Mouse (Mus musculus) olfactory bulb, adult 2 months (tissue): ENCODE results near the gene Bms1. TPM values are rescaled to one million over a fixed set of nuclear protein-coding genes. Genes with fewer than 3 reads are reported as not detected.

Experiments
- H3K27ac ChIP-seq: fragments of 200-500 bp; 2 replicates; pipeline ENCODE4 v1.5.1; 2012; ENCODE audit warnings: low read depth, low read length; ENCODE audit not compliant: insufficient read depth
- H3K4me1 ChIP-seq: fragments of 200-500 bp; 2 replicates; pipeline ENCODE4 v1.6.1; 2012; ENCODE audit warnings: low read length; ENCODE audit not compliant: control insufficient read depth, insufficient read depth
- H3K4me3 ChIP-seq: fragments of 200-500 bp; 2 replicates; pipeline ENCODE4 v1.5.1; 2012; ENCODE audit warnings: mild to moderate bottlenecking, low read depth, low read length, moderate library complexity; ENCODE audit not compliant: insufficient read depth
- CTCF ChIP-seq: fragments of 200-500 bp; IDR thresholded peaks from 2 replicates; pipeline ENCODE4 v1.5.1; 2012; ENCODE audit warnings: low read depth, mild to moderate bottlenecking, low read length, moderate library complexity; ENCODE audit not compliant: insufficient read depth
- POLR2A ChIP-seq: fragments of 200-500 bp; IDR thresholded peaks from 2 replicates; pipeline ENCODE4 v1.6.1; 2012; ENCODE audit warnings: mild to moderate bottlenecking, low read depth, low read length, moderate library complexity; ENCODE audit not compliant: insufficient read depth
- WGBS: fragments of 180-500 bp; shearing (Covaris S2); methylation state at CpG from one replicate; pipeline ENCODE4 v1.1.7; 2018; 5-methylcytosine and 5-hydroxymethylcytosine counted together
- polyA plus RNA-seq: library from polyadenylated mRNA; stranded (reverse); fragments of >200 nt; gene quantifications from 2 replicates; pipeline ENCODE4 v1.2.4, GENCODE M21; 2012; ENCODE audit warnings: low replicate concordance; ENCODE audit not compliant: missing spikeins, insufficient read depth, insufficient read length

The Bms1 gene
- polyA plus RNA-seq, 1 experiment = not detected

DNA sequence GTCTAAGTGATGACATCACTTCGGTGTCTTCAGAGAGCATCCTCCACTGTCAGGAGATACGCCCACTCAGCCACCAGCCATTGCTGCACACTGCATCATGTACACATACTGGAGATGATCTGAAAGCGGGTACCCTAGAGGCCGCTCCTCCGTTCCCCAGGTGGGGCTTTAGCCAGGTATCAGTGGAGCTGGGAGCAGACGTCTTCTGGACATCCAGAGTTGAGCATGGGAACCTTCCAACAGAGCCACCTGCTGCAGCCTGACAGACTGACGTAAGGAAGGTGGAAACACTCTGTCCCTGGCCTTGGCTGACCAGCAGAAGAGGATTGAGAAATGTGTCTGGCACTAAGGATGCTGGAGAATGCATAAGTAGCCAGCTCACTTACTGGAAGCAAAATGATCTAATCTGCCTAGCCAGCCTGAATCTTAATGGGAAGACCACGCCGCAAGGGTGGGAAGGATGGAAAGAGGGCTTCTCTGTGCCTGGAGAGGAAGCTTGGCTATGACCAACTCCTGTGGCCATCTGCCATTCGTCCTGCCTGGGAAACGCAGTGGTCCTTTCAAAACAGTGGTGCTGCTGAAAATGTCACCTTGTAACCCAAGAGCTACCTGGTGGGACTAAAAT lies 77.3 kb downstream of the Bms1 start:
- peaks cover 4% of the 10 kb centered on the region for H3K4me1 ChIP-seq
- TF ChIP-seq POLR2A (no peak), CTCF (no peak)
- 84% methylated on average over 11 of the region's 11 CpGs for WGBS
- H3K4me3 ChIP-seq = no peak overlapping the region
- no peak overlapping the region for H3K27ac ChIP-seq

DNA sequence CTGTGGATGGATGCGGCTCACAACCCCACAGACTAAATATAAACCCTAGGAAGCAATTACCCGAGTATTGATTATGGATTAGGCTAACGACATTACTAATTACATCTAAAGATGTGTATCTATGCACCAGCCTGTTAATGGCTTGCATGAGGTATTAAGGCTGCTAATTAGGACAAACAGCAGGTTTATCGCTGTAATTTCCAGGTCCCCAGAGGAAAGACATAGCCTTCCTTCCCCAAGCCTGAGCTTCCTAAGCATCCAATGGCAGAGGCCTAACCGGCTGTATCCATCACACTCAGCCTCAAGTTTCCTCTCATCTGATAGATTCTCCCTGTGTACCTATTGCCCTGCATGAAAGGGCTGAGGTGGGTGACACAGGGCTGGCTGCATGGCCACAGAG lies 81.6 kb downstream of the Bms1 start:
- no peak overlapping the region for H3K4me3 ChIP-seq
- peaks cover 8% of the 10 kb centered on the region for H3K4me1 ChIP-seq
- no peak overlapping the region for H3K27ac ChIP-seq
- no peak for TF ChIP-seq CTCF
- TF ChIP-seq POLR2A = no peak
- WGBS = 78% methylated on average over 5 of the region's 5 CpGs

DNA sequence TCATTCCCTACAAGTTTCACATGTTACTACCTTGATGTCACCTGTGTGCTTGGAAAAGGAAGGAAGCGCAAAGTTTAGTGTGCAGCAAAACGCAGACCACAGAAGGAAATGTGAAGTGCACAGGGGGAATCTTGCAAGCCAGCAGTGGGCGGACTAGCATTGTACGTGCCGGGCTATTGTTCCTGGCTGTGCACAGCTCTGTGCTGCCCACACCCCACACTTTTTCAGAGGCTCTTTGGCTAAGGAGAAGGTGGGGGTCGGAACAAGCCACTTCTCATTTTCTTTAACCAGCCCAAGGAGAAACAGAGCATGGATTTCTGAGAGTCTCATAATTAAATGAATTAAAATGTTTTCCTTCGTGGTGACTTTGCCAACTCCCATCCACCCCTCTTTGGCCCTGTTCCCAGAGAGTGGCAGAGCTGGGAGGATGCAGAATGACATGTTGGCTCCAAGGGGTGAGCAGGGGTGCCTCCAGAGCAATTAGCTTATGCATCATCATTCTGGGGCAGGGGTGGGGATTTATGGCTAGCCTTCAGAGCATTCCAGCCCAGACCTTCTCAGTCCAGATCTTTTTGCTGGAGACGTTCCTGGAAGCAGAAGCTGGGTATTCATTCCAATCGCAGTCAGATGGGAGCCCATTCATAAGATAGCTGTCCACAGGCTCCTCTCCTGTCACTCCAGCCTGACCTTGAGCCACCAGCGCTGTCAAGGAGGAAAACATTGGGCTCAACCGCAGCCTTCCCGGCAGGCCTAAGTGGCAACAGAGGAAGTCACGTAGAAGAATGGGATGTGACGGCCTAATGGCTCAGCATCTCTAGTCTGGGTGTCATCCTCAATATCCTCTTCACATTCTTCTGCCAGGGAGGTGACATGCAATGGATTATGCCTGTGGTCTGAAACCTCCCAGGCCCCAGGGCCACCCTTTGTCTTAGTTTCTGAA lies 82.5 kb downstream of the Bms1 start:
- peaks cover 8% of the 10 kb centered on the region for H3K4me1 ChIP-seq
- WGBS = 34% methylated on average over 14 of the region's 14 CpGs
- no peak overlapping the region for H3K4me3 ChIP-seq
- H3K27ac ChIP-seq = no peak overlapping the region
- no peak for TF ChIP-seq CTCF
- TF ChIP-seq POLR2A = no peak

DNA sequence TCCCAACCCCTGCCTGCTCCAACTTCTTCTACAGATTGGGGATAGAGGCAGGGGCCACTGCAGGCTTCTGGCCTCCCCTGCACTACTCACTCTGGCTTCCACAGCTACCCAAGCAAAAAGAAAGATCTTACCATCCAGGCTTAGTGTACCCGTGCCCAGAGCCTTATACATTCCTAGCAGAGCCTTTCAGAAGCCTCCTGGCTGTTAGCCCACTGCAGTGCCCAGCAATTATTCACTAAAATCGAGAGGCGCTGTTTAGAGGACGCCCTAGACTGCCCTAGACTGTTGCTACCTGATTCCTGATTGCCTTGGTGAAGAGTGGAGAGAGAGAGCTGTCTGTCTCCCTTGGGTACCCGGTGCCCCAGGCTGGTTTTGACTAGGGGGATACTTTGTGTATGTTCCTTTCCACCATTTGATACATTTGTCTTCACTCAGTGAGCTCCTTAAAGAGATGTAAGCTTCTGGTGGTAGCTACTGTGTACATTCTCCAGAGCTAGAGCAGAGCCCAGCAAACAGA lies 83.3 kb downstream of the Bms1 start:
- Histone ChIP-seq H3K4me3 (no peak overlapping the region), H3K4me1 (peaks cover 8% of the 10 kb centered on the region), H3K27ac (no peak overlapping the region)
- 43% methylated on average over 5 of the region's 5 CpGs for WGBS
- TF ChIP-seq POLR2A = no peak
- no peak for TF ChIP-seq CTCF

DNA sequence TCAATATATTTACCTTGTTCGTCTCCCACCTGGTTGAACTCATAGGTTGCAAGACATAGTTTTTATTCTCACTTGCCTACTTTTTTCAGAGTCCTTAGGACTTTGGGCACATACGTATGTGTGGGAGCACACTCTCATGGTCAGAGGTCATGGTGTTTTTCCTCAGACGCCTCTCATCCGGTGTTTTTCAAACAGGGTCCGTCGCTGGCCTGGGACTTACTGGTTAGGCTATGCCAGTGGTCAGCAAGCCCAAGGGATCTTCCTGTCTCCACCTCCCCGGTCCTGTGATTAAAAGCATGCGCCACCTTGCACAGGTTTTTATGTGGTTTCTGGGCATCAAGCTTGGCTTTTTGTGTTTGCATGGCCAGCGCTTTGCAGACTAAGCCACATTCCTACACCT lies 85.4 kb downstream of the Bms1 start:
- no peak for TF ChIP-seq POLR2A
- TF ChIP-seq CTCF = no peak
- no peak overlapping the region for H3K4me3 ChIP-seq
- peaks cover 8% of the 10 kb centered on the region for H3K4me1 ChIP-seq
- WGBS = 92% methylated on average over 9 of the region's 9 CpGs
- H3K27ac ChIP-seq = no peak overlapping the region

Other genes starting within 250 kb of the Bms1 start
- gene Ret, start 221.8 kb downstream of the Bms1 start, polyA plus RNA-seq = not detected in 2 replicates
- gene Zfp248, start 36.1 kb upstream of the Bms1 start, polyA plus RNA-seq = not detected in 2 replicates
- gene Zfp9, start 59.8 kb upstream of the Bms1 start, polyA plus RNA-seq = not detected in 2 replicates
- gene Ankrd26, start 142.8 kb upstream of the Bms1 start, polyA plus RNA-seq = not detected in 2 replicates